Mouse (Mus musculus): ENCODE data around the gene Cdkn1b.
A peak's percentile ranks its signal among the peaks of the same experiment; 100 is the strongest.

Gene Cdkn1b

GRCm38 (mm10) chr6:134903368-134903767 is 16.8 kb upstream of the Cdkn1b start:
- ATAC-seq (ENCODE audit: low TSS enrichment): no peak

- ATAC-seq (ENCODE audit: low TSS enrichment): no peak
Measured at GRCm38 (mm10) chr6:134903891-134904884, 16.0 kb upstream of the Cdkn1b start.

GRCm38 (mm10) chr6:134905811-134906210 is 14.4 kb upstream of the Cdkn1b start:
- ATAC-seq (ENCODE audit: low TSS enrichment): no peak

GRCm38 (mm10) chr6:134914523-134914922 is 5.7 kb upstream of the Cdkn1b start:
- ATAC-seq (ENCODE audit: low TSS enrichment): no peak

GRCm38 (mm10) chr6:134916641-134917040 is 3.6 kb upstream of the Cdkn1b start:
- no peak for ATAC-seq (ENCODE audit: low TSS enrichment)

GRCm38 (mm10) chr6:134917087-134917486 is 3.1 kb upstream of the Cdkn1b start:
- ATAC-seq (ENCODE audit: low TSS enrichment): peak; percentile 25; the same call in 1 of the 2 replicates

- no peak for ATAC-seq (ENCODE audit: low TSS enrichment)
Measured at GRCm38 (mm10) chr6:134918769-134919168, 1.4 kb upstream of the Cdkn1b start.

GRCm38 (mm10) chr6:134919511-134920189 is 551 bp upstream of the Cdkn1b start:
- peak; percentile 39 for ATAC-seq (ENCODE audit: low TSS enrichment)

- ATAC-seq (ENCODE audit: low TSS enrichment): peak; percentile 23
Measured at GRCm38 (mm10) chr6:134921014-134921694, 953 bp downstream of the Cdkn1b start.

- no peak for ATAC-seq (ENCODE audit: low TSS enrichment)
Measured at GRCm38 (mm10) chr6:134921695-134922510, 1.7 kb downstream of the Cdkn1b start.

GRCm38 (mm10) chr6:134922511-134923195 is 2.5 kb downstream of the Cdkn1b start:
- ATAC-seq (ENCODE audit: low TSS enrichment): no peak

- no peak for ATAC-seq (ENCODE audit: low TSS enrichment)
Measured at GRCm38 (mm10) chr6:134923670-134924069, 3.5 kb downstream of the Cdkn1b start.

GRCm38 (mm10) chr6:134924262-134924661 is 4.1 kb downstream of the Cdkn1b start:
- ATAC-seq (ENCODE audit: low TSS enrichment): no peak

- ATAC-seq (ENCODE audit: low TSS enrichment): no peak
Measured at GRCm38 (mm10) chr6:134925673-134926337, 5.6 kb downstream of the Cdkn1b start.

- no peak for ATAC-seq (ENCODE audit: low TSS enrichment)
Measured at GRCm38 (mm10) chr6:134926338-134926705, 6.1 kb downstream of the Cdkn1b start.

- ATAC-seq (ENCODE audit: low TSS enrichment): peak; percentile 66
Measured at GRCm38 (mm10) chr6:134926803-134927594, 6.8 kb downstream of the Cdkn1b start.

GRCm38 (mm10) chr6:134927595-134928095 is 7.4 kb downstream of the Cdkn1b start:
- no peak for ATAC-seq (ENCODE audit: low TSS enrichment)

GRCm38 (mm10) chr6:134928096-134928888 is 8.1 kb downstream of the Cdkn1b start:
- peak; percentile 78 for ATAC-seq (ENCODE audit: low TSS enrichment)
